Mouse (Mus musculus): ENCODE results near the gene Pfn2. TPM values are rescaled to one million over a fixed set of nuclear protein-coding genes. Genes with fewer than 3 reads are reported as not detected.

Pfn2 gene
- polyA plus RNA-seq (2011; ENCODE audit: insufficient read length, low read depth, missing spikeins) = 74.1 and 79.7 TPM in 2 replicates

DNA sequence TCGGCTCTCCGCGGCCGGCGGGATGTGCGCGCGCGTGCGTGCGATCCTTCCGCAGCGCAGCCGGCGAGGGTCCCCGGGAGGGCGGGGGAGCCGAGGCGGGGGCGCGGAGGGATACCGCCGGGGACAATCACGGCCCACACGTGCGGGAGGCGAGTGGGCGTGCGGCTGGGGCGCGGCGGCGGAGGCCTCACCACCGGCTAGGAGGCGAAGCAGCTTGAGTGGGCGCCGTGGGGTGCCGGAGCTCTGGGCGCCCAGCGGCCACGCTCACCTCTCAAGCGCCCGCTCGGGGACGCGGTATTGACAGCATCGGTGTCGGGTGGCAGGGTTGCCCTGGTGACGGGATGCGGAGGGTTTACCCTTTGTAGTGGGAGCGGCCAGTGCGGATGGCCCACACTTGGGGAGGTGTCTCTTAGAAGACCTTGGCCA is at the start of gene Pfn2:
TSS of gene Pfn2 (minus strand) at position 320 of the 426 bp plus-strand sequence.
- Histone ChIP-seq H3K4me1 (ENCODE audit: control insufficient read depth, insufficient read depth, low read length) (0 out of 2 replicates have a peak, but pooled peaks cover 4% of the 10 kb centered on the region), H3K27ac (ENCODE audit: insufficient read depth, low read length) (peak within 1 kb of the TSS; percentile 68), H3K4me3 (ENCODE audit: insufficient read depth, low read length) (peak within 1 kb of the TSS; percentile 87)
- TF ChIP-seq POLR2A (IDR thresholded peaks at IDR 0.05; ENCODE audit: low read depth, low read length) = 0 out of 2 replicates have a peak, but pooled peaks have one; percentile 13
- no peak for TF ChIP-seq CTCF (IDR thresholded peaks at IDR 0.05; ENCODE audit: borderline replicate concordance, insufficient read depth, low read length)

DNA sequence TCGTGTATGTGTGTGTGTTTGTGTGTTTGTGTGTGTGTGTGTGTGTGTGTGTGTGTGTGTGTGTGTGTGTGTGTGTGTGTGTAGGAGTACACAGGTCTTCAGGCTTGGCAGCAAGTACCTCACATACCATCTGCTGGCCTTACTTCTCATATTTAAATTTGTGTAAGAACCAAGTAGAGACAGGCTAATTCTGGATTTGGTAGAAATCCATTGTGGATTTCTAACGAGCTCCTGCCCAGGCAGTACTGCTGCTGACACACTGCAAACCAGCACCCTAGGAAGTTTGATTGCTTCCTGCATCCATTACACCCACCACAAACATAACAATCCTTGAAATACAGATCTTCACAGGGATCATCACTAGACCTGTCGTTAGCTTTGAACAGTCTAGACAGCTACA is 35.1 kb upstream of the Pfn2 start:
- Histone ChIP-seq H3K27ac (ENCODE audit: insufficient read depth, low read length) (no peak overlapping the region), H3K4me1 (ENCODE audit: control insufficient read depth, insufficient read depth, low read length) (no peaks in the 10 kb centered on the region)

DNA sequence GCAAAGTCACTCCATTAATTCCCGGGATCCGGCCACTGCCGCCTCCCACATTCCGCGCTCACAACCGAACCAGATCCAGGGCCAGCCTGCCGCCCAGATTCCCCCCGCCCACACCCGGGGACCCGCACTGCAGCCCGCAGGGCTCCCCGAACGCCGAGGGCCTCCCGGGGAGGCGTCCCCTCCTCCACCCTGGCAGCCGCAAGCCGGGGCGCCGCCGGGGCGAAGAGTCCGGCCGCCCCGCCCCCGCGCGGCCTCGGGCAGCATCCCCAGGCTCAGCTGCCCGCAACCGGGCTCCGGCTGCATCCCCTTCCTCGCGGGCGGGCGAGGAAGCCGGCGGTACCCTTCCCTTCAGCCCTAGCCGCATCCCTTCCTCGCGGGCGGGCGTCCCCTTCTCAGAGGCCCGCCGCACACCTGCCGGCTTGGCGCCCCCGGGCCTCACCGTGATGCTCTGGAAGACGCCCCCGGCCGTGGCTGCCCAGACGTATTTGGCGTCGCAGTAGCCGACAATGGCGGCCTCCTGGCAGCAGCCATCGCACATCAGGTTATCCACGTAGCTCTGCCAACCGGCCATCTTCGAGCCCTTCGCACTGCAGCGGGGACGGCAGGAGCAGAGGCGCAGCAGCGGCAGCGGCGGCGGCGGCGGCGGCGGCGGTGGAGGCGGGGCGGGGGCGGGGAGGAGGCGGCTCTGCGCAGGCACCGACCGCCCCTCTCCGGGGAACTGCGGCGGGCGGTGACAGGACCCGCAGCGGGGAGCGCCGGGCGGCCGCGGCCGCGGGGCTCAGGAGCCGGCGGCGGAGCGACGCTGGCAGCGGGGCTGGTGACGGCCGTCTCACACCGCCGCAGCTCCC is 743 bp downstream of the Pfn2 start:
- TF ChIP-seq CTCF (IDR thresholded peaks at IDR 0.05; ENCODE audit: borderline replicate concordance, insufficient read depth, low read length) (no peak), POLR2A (IDR thresholded peaks at IDR 0.05; ENCODE audit: low read depth, low read length) (peak; percentile 57)
- H3K4me1 ChIP-seq (ENCODE audit: control insufficient read depth, insufficient read depth, low read length) = 0 out of 2 replicates have a peak, but pooled peaks cover 4% of the 10 kb centered on the region
- H3K4me3 ChIP-seq (ENCODE audit: insufficient read depth, low read length) = peak overlapping the region; percentile 87
- peak overlapping the region; percentile 68 for H3K27ac ChIP-seq (ENCODE audit: insufficient read depth, low read length)

More for the DNA sequence above, 35.1 kb upstream of the Pfn2 start:
- no peak for TF ChIP-seq CTCF (IDR thresholded peaks at IDR 0.05; ENCODE audit: borderline replicate concordance, insufficient read depth, low read length)
- no peak for TF ChIP-seq POLR2A (IDR thresholded peaks at IDR 0.05; ENCODE audit: low read depth, low read length)
- H3K4me3 ChIP-seq (ENCODE audit: insufficient read depth, low read length) = no peak overlapping the region

DNA sequence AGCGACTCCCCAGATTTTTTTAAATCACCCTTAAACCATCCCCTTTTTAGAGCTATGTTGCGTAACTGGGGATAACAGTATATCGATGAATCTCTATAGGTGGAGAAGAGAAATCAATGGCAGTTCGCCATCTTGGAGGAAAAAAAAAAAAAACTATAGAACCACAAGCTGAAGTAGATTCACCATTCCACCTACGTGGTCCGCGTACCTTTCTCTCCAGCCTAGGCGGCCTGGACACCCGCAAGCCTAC is 1.3 kb downstream of the Pfn2 start:
- Histone ChIP-seq H3K27ac (ENCODE audit: insufficient read depth, low read length) (peak overlapping the region; percentile 68), H3K4me3 (ENCODE audit: insufficient read depth, low read length) (peak overlapping the region; percentile 87), H3K4me1 (ENCODE audit: control insufficient read depth, insufficient read depth, low read length) (0 out of 2 replicates have a peak, but pooled peaks cover 4% of the 10 kb centered on the region)
- TF ChIP-seq CTCF (IDR thresholded peaks at IDR 0.05; ENCODE audit: borderline replicate concordance, insufficient read depth, low read length) = no peak
- TF ChIP-seq POLR2A (IDR thresholded peaks at IDR 0.05; ENCODE audit: low read depth, low read length) = no peak

DNA sequence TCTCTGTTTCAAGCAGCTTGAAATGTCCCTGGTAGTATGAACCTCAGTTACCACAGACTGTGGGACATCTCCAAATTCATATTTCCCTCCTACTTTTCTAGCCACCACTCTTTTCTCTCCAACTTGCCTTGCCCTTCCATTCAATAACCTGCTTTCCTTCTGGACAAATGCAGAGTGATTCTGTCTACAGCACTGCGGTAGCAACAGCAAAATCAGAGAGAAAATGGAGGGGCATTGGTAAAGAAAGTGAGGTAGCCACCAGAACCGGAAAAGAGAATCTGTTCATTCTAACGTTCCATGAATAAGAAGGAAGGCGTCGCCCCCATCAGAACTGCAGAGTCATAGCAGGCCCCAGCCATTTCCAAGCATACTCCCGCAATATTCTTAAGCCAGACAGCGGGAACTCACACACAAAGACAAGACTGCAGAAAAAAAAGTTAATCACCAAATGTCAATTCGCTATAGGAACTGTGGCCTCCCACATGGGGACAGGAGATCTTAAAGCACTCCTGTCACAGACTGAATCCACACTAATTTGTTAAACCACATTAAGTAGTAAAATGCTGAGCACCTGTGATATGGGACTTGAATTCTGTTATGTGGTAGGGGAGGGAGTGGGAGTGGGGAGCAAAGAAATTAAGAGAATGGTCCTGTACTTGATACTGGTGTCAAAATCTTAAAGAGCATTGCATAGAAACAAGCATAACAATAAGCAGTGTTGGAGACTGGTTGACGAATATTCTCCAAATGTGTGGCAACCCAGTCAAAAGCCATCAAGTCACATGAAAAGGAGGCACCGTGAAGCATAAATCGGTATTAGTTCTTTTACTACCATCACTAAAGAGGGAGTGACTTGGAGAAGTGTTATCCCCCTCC is 1.9 kb downstream of the Pfn2 start:
- Histone ChIP-seq H3K4me3 (ENCODE audit: insufficient read depth, low read length) (peak overlapping the region; percentile 87), H3K4me1 (ENCODE audit: control insufficient read depth, insufficient read depth, low read length) (0 out of 2 replicates have a peak, but pooled peaks cover 4% of the 10 kb centered on the region), H3K27ac (ENCODE audit: insufficient read depth, low read length) (peak overlapping the region; percentile 68)
- TF ChIP-seq POLR2A (IDR thresholded peaks at IDR 0.05; ENCODE audit: low read depth, low read length) (no peak), CTCF (IDR thresholded peaks at IDR 0.05; ENCODE audit: borderline replicate concordance, insufficient read depth, low read length) (no peak)

DNA sequence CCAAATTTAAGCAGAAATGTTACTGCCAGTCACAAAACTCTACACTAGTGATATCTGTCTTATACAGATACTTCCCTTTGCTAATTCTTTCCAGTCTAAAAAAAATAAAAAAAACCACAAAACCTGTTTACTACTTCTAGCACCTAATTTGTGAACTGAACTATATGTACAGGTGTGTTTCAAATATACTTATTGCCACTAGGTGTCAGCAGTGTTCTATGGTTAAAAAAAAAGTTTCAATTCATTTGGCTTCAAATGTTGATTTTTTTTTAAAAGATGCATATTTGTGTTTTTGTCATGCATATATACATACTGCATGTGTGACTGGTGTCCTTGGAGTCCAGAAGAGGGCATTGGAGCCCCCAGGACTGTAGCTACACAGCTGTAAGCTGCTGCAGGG is 4.1 kb downstream of the Pfn2 start:
- H3K4me3 ChIP-seq (ENCODE audit: insufficient read depth, low read length) = no peak overlapping the region
- TF ChIP-seq POLR2A (IDR thresholded peaks at IDR 0.05; ENCODE audit: low read depth, low read length) (no peak), CTCF (IDR thresholded peaks at IDR 0.05; ENCODE audit: borderline replicate concordance, insufficient read depth, low read length) (no peak)
- no peak overlapping the region for H3K27ac ChIP-seq (ENCODE audit: insufficient read depth, low read length)
- H3K4me1 ChIP-seq (ENCODE audit: control insufficient read depth, insufficient read depth, low read length) = 0 out of 2 replicates have a peak, but pooled peaks cover 4% of the 10 kb centered on the region

DNA sequence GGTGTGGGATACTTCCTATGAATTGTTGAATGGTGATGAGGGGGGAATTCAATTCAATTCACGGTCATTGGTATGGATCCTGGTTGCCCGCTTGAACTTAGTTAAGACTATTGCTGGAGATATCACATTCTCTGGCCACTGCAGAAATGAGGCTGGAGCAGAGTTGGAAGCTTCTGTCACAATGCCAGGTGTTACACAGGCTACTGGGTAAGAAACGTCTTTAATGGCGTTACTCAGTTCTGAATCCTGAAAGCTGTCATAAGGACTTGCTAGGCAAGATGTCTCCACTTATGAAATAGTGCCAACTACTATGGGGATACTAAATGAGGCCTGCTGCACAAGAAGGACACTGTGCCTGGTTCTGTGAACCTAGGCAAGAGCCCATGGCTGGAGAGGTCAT is 11.0 kb downstream of the Pfn2 start:
- TF ChIP-seq CTCF (IDR thresholded peaks at IDR 0.05; ENCODE audit: borderline replicate concordance, insufficient read depth, low read length) (no peak), POLR2A (IDR thresholded peaks at IDR 0.05; ENCODE audit: low read depth, low read length) (no peak)
- Histone ChIP-seq H3K4me1 (ENCODE audit: control insufficient read depth, insufficient read depth, low read length) (no peaks in the 10 kb centered on the region), H3K27ac (ENCODE audit: insufficient read depth, low read length) (no peak overlapping the region), H3K4me3 (ENCODE audit: insufficient read depth, low read length) (no peak overlapping the region)

DNA sequence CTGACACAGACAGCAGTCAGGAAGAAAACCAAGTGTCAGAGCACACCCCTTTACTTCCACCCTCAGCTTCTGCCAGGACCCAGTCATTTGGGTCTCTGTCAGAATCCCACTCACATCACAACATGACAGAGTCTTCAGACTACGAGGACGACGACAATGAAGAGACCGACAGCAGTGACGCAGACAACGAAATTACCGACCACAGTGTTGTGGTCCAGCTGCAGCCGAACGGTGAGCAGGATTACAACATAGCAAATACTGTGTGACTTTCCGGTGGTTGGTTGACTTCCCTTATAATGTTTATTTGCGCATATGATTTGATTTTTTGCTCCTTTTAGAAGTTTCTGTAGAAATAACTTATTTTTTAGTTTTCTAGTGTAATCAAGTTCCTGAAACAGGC is 14.3 kb downstream of the Pfn2 start:
- no peaks in the 10 kb centered on the region for H3K4me1 ChIP-seq (ENCODE audit: control insufficient read depth, insufficient read depth, low read length)
- no peak overlapping the region for H3K27ac ChIP-seq (ENCODE audit: insufficient read depth, low read length)
- no peak overlapping the region for H3K4me3 ChIP-seq (ENCODE audit: insufficient read depth, low read length)
- TF ChIP-seq CTCF (IDR thresholded peaks at IDR 0.05; ENCODE audit: borderline replicate concordance, insufficient read depth, low read length) = no peak
- no peak for TF ChIP-seq POLR2A (IDR thresholded peaks at IDR 0.05; ENCODE audit: low read depth, low read length)

DNA sequence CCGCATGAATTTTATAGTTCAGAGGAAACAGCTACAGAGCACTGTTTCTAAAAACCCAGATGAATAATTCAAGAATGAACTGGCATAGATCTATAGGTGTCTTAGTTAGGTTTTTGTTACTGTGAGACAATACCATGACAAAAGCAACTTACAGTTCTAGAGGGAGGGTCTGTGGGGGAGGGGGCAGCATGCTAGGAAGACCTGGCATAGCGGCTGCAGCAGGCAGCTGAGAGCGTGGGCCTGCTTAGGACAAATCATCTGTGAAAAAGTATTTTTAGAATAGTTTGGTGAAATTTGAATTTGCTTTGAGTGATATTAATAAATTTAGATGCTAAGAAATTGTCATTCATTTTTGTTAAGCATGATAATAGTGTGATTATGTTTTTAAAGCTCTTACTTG is 22.0 kb downstream of the Pfn2 start:
- Histone ChIP-seq H3K4me1 (ENCODE audit: control insufficient read depth, insufficient read depth, low read length) (no peaks in the 10 kb centered on the region), H3K27ac (ENCODE audit: insufficient read depth, low read length) (no peak overlapping the region), H3K4me3 (ENCODE audit: insufficient read depth, low read length) (no peak overlapping the region)
- no peak for TF ChIP-seq CTCF (IDR thresholded peaks at IDR 0.05; ENCODE audit: borderline replicate concordance, insufficient read depth, low read length)
- no peak for TF ChIP-seq POLR2A (IDR thresholded peaks at IDR 0.05; ENCODE audit: low read depth, low read length)

All from embryonic fibroblast, embryonic 13.5 days (primary cell).